16 mouse cellular contexts compared by ENCODE assay signal in genomic region chr11:44861108-44861507, GRCm38 (mm10).
"Had no signal": no experiment of that assay in that cellular context is flagged by ENCODE, and none has a peak within 500 bp of the region (broad histone marks: within the 10 kb centered on the region; RNA-seq: fewer than 3 reads in every experiment).

No protein-coding gene starts in this region.

- H3K9me3 ChIP-seq: neural tube, embryonic 13.5 days; neural tube, embryonic 15.5 days; stomach, embryonic 15.5 days had no signal

- H3K27me3 ChIP-seq: neural tube, embryonic 13.5 days; neural tube, embryonic 15.5 days; stomach, embryonic 15.5 days had no signal

- H3K4me2 ChIP-seq: neural tube, embryonic 13.5 days; neural tube, embryonic 15.5 days; stomach, embryonic 15.5 days had no signal

- H3K9ac ChIP-seq: neural tube, embryonic 13.5 days; neural tube, embryonic 15.5 days; stomach, embryonic 15.5 days had no signal

- H3K36me3 ChIP-seq: neural tube, embryonic 13.5 days; neural tube, embryonic 15.5 days; stomach, embryonic 15.5 days had no signal

- H3K4me3 ChIP-seq: neural tube, embryonic 13.5 days; neural tube, embryonic 15.5 days; stomach, embryonic 15.5 days had no signal

- H3K27ac ChIP-seq: stomach, embryonic 15.5 days; stomach, postnatal 0 days had no signal

- H3K4me1 ChIP-seq: stomach, embryonic 15.5 days had no signal

- DNase-seq: retina, postnatal 1 day; right cerebral cortex, adult 18-20 months; right cerebral cortex, postnatal 14 days; right cerebral cortex, postnatal 25 days; right cerebral cortex, postnatal 4 days; spleen, adult 18-20 months; thymus, adult 18-20 months; thymus, adult 2 months; thymus, postnatal 14 days; thymus, postnatal 25 days; thymus, postnatal 36 days; thymus, postnatal 4 days had no signal
